Mouse (Mus musculus): Measurements from ENCODE around the gene Exoc3l2. TPM values are rescaled to one million over a fixed set of nuclear protein-coding genes. Genes with fewer than 3 reads are reported as not detected.
A peak's percentile ranks its signal among the peaks of the same experiment; 100 is the strongest.

Exoc3l2 gene
- polyA plus RNA-seq, 1 experiment: 41.6 TPM

DNA sequence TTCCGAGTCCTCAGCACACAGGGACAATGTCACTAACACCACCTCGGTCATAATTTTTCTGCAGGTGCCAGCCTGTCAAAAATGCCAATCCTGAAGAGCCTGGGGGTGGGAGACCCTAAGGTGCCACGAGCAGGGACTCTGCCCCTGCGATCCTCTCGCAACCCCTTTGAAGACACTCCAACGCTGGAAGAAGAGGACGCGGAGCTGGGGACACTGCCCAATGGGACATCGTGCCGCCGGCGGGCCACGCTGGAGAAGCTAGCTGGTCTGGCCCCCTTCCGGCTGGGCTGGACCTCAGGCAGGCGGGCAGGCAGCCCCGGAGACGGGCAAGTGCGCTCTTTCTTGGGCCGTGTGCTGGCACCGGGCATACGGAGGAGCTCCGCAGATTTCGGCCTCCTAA lies 6.3 kb downstream of the Exoc3l2 start:
- Histone ChIP-seq H3K4me3 (ENCODE audit: insufficient read depth, low read depth, low read length) (no peak overlapping the region), H3K36me3 (ENCODE audit: control insufficient read depth, insufficient read depth, low read length) (no peaks in the 10 kb centered on the region), H3K4me1 (ENCODE audit: control insufficient read depth, insufficient read depth, low read length) (no peaks in the 10 kb centered on the region), H3K27me3 (replicated peaks; ENCODE audit: control insufficient read depth, insufficient read depth, low read length) (no peaks in the 10 kb centered on the region), H3K27ac (ENCODE audit: insufficient read depth, low read depth, low read length) (peak overlapping the region; percentile 1; the same call in 1 of the 2 replicates)
- TF ChIP-seq CTCF (conservative IDR thresholded peaks at IDR 0.05; ENCODE audit: insufficient read depth, insufficient read length, low read depth, low read length) (no peak), POLR2A (IDR thresholded peaks at IDR 0.05; ENCODE audit: low read depth, low read length) (no peak)
- 22% methylated on average over 23 of the region's 23 CpGs for WGBS
- no peak for DNase-seq

DNA sequence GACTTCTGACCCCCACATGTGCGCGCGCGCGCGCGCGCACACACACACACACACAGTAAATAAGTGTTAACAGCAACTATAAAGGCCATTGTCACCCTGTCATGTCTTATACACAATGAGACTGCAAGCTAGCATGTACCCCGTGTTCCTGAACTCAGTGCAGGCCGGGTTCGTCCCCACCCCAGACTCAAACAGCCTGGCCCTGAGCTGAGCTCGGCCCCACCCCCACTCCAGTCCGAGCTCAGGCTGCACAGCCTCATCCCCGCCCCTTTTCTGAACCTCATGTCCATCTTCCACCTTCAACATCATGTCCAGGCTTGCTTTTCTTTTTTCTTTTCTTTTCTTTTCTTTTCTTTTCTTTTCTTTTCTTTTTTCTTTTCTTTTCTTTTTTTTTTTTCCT lies 7.2 kb downstream of the Exoc3l2 start:
- Histone ChIP-seq H3K27me3 (replicated peaks; ENCODE audit: control insufficient read depth, insufficient read depth, low read length) (no peaks in the 10 kb centered on the region), H3K27ac (ENCODE audit: insufficient read depth, low read depth, low read length) (no peak overlapping the region), H3K4me3 (ENCODE audit: insufficient read depth, low read depth, low read length) (no peak overlapping the region), H3K36me3 (ENCODE audit: control insufficient read depth, insufficient read depth, low read length) (no peaks in the 10 kb centered on the region), H3K4me1 (ENCODE audit: control insufficient read depth, insufficient read depth, low read length) (no peaks in the 10 kb centered on the region)
- 33% methylated on average over 14 of the region's 14 CpGs for WGBS
- TF ChIP-seq POLR2A (IDR thresholded peaks at IDR 0.05; ENCODE audit: low read depth, low read length) (no peak), CTCF (conservative IDR thresholded peaks at IDR 0.05; ENCODE audit: insufficient read depth, insufficient read length, low read depth, low read length) (no peak)
- DNase-seq: peak; percentile 57

DNA sequence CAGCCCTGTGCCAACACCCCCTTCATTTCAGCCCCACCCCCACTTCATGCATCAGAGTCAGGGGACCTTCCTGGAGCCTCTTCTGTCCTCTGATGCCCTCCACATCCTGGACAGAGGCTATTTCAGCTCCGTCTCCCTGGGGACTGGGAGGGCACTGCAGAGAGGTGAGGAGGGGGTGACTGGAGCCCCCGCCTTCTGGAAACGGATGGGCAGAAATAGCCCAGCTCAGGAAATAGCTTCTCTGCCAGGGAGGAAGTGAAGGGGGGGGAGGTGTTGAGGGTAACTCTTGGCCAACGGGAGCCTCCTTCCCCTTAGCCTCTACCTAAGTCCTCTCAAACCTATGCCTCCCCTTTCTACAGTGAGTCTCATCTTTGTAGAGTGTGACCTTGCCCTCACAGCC lies 9.3 kb downstream of the Exoc3l2 start:
- no peaks in the 10 kb centered on the region for H3K36me3 ChIP-seq (ENCODE audit: control insufficient read depth, insufficient read depth, low read length)
- H3K27me3 ChIP-seq (replicated peaks; ENCODE audit: control insufficient read depth, insufficient read depth, low read length): no peaks in the 10 kb centered on the region
- 26% methylated on average over 4 of the region's 4 CpGs for WGBS
- H3K4me3 ChIP-seq (ENCODE audit: insufficient read depth, low read depth, low read length): peak overlapping the region; percentile 7; the same call in 1 of the 2 replicates
- DNase-seq: peak; percentile 90
- no peak for TF ChIP-seq CTCF (conservative IDR thresholded peaks at IDR 0.05; ENCODE audit: insufficient read depth, insufficient read length, low read depth, low read length)
- TF ChIP-seq POLR2A (IDR thresholded peaks at IDR 0.05; ENCODE audit: low read depth, low read length): no peak
- H3K27ac ChIP-seq (ENCODE audit: insufficient read depth, low read depth, low read length): peak overlapping the region; percentile 87
- no peaks in the 10 kb centered on the region for H3K4me1 ChIP-seq (ENCODE audit: control insufficient read depth, insufficient read depth, low read length)

DNA sequence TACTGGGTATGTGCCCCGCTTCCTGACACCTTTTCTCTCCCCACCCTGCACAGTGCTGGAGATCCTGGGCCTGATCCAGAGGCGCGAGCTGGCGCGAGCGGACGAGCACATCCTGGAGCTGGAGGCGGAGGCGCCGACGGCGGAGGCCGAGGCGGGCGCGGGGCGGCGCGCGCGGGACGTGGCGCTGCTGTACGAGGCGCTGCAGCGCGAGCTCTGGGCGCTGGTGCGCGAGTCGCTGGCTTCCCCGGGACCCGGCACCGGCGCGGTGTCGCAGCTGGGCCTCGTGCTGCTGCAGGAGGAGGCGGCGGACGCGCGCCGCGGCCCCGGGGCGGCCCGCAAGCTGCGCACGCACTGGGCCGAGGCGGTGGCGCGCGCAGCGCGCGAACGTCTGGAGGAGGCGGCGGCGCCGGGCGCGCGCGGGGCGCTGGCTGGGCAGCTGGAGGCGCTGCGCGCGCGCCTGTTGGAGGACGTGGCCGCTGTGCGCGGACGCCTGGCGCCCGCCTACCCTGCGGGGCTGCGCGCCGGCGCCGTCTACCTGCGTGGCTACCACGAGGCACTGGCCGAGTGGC lies 10.8 kb downstream of the Exoc3l2 start:
- H3K27me3 ChIP-seq (replicated peaks; ENCODE audit: control insufficient read depth, insufficient read depth, low read length): no peaks in the 10 kb centered on the region
- peak overlapping the region; percentile 47 for H3K4me3 ChIP-seq (ENCODE audit: insufficient read depth, low read depth, low read length)
- peak; percentile 72 for DNase-seq
- peak overlapping the region; percentile 87 for H3K27ac ChIP-seq (ENCODE audit: insufficient read depth, low read depth, low read length)
- H3K4me1 ChIP-seq (ENCODE audit: control insufficient read depth, insufficient read depth, low read length): no peaks in the 10 kb centered on the region
- no peaks in the 10 kb centered on the region for H3K36me3 ChIP-seq (ENCODE audit: control insufficient read depth, insufficient read depth, low read length)
- WGBS: under 1% methylated on average over 88 of the region's 89 CpGs
- no peak for TF ChIP-seq CTCF (conservative IDR thresholded peaks at IDR 0.05; ENCODE audit: insufficient read depth, insufficient read length, low read depth, low read length)
- no peak for TF ChIP-seq POLR2A (IDR thresholded peaks at IDR 0.05; ENCODE audit: low read depth, low read length)

DNA sequence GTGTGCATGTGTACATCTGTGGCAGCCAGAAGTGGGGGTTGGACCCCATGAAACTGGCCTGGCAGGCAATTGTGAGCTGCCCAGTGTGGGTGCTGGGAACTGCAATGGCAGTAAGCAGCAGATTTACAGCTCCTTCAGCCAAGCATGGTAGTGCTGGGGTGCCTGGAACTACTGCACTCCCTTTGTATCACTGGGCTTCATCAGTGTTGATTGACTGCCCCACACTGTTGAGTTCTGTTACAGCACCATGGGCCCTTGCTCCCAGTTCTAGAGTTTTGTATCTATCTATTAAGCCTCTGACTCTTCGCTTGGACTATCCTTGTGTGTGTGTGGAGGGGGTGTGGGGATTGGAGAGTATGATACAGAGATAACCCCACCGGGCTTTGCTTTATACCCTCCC lies 14.0 kb downstream of the Exoc3l2 start:
- DNase-seq: no peak
- Histone ChIP-seq H3K4me3 (ENCODE audit: insufficient read depth, low read depth, low read length) (no peak overlapping the region), H3K27me3 (replicated peaks; ENCODE audit: control insufficient read depth, insufficient read depth, low read length) (no peaks in the 10 kb centered on the region), H3K36me3 (ENCODE audit: control insufficient read depth, insufficient read depth, low read length) (no peaks in the 10 kb centered on the region), H3K27ac (ENCODE audit: insufficient read depth, low read depth, low read length) (peak overlapping the region; percentile 79), H3K4me1 (ENCODE audit: control insufficient read depth, insufficient read depth, low read length) (no peaks in the 10 kb centered on the region)
- peak; percentile 41; the same call in 1 of the 2 replicates for TF ChIP-seq CTCF (conservative IDR thresholded peaks at IDR 0.05; ENCODE audit: insufficient read depth, insufficient read length, low read depth, low read length)
- no peak for TF ChIP-seq POLR2A (IDR thresholded peaks at IDR 0.05; ENCODE audit: low read depth, low read length)
- 63% methylated on average over 2 of the region's 2 CpGs for WGBS

DNA sequence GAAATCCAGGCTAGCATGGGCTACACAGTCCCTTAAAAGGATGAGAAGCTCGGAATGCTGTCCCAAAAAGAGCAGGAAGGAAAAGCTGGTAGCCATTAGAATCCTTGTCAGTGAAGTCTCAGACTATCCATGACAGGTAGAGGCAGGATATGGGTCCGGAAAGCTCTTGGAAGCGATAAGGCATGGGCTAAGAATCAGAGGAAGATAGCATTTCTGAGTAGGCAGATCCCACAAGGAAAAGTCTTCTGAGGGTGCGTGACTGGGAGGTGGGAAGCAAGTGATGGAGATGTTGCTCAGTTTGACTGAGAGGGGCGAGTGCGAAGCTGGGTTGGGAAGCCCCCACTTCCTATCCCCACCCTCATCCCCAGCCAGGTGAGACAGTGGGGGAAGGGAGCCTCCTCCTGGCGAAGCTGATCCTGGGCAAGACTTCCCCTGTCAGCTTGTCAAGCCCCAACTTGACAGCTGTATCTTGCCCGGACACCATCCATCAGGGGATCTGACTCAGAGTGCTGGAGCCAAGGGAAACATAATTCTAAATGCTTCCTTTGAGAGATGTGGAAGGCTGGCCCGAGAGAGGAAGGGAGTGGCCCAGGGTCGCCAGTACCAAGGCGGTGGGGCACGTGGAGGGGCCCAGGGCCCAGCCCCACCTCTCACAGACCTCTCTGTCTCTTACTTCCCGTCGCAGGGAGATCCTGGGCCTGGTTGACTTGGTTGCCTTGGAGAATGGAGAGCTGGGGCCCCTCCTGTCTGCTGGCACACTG lies 14.7 kb downstream of the Exoc3l2 start:
- Histone ChIP-seq H3K27ac (ENCODE audit: insufficient read depth, low read depth, low read length) (peak overlapping the region; percentile 79), H3K4me1 (ENCODE audit: control insufficient read depth, insufficient read depth, low read length) (no peaks in the 10 kb centered on the region), H3K36me3 (ENCODE audit: control insufficient read depth, insufficient read depth, low read length) (no peaks in the 10 kb centered on the region), H3K4me3 (ENCODE audit: insufficient read depth, low read depth, low read length) (no peak overlapping the region), H3K27me3 (replicated peaks; ENCODE audit: control insufficient read depth, insufficient read depth, low read length) (no peaks in the 10 kb centered on the region)
- 39% methylated on average over 14 of the region's 14 CpGs for WGBS
- DNase-seq: peak; percentile 89
- TF ChIP-seq CTCF (conservative IDR thresholded peaks at IDR 0.05; ENCODE audit: insufficient read depth, insufficient read length, low read depth, low read length) (no peak), POLR2A (IDR thresholded peaks at IDR 0.05; ENCODE audit: low read depth, low read length) (no peak)

DNA sequence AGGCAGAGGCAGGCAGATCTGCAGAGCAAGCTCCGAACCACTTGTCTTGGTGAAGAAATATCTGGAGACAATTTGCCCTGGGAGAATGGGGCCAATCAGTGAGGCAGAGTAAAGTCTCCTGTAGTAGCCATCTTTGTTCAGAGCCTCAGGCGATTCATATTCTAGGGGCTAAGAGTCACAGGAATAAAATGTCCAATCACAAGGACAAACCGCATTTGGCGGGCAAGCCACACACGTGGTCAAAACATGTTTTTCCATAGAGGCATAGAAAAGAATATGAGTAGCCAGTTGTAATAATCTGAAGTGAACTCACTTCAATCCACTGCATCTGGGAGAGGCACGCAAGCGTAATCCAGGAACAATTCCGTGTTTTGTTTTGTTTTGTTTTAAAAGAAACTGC lies 20.1 kb downstream of the Exoc3l2 start:
- Histone ChIP-seq H3K4me1 (ENCODE audit: control insufficient read depth, insufficient read depth, low read length) (no peaks in the 10 kb centered on the region), H3K36me3 (ENCODE audit: control insufficient read depth, insufficient read depth, low read length) (no peaks in the 10 kb centered on the region), H3K27me3 (replicated peaks; ENCODE audit: control insufficient read depth, insufficient read depth, low read length) (no peaks in the 10 kb centered on the region), H3K27ac (ENCODE audit: insufficient read depth, low read depth, low read length) (no peak overlapping the region), H3K4me3 (ENCODE audit: insufficient read depth, low read depth, low read length) (no peak overlapping the region)
- 75% methylated on average over 8 of the region's 8 CpGs for WGBS
- DNase-seq: no peak
- no peak for TF ChIP-seq CTCF (conservative IDR thresholded peaks at IDR 0.05; ENCODE audit: insufficient read depth, insufficient read length, low read depth, low read length)
- no peak for TF ChIP-seq POLR2A (IDR thresholded peaks at IDR 0.05; ENCODE audit: low read depth, low read length)

Data from kidney, adult 2 months (tissue).